Mouse (Mus musculus): ENCODE measurements around the gene Sprr2f. TPM values are rescaled to one million over a fixed set of nuclear protein-coding genes. Genes with fewer than 3 reads are reported as not detected.

Gene Sprr2f
- polyA plus RNA-seq, 2 experiments: not detected

GRCm38 (mm10) chr3:92351843-92352242 is 13.1 kb upstream of the Sprr2f start, which contains the start of gene Sprr2e:
Sprr2e (plus strand) TSS chr3:92352143.
- H3K4me1 ChIP-seq (replicated peaks; ENCODE audit: control insufficient read depth in 2 of 2, insufficient read depth in 2 of 2, low read length in 1 of 2): no peaks in the 10 kb centered on the region
- no peak within 1 kb of the TSS for H3K27ac ChIP-seq
- TF ChIP-seq EP300 (IDR thresholded peaks at IDR 0.05; ENCODE audit: low read depth): no peak
- no peak for TF ChIP-seq CTCF (IDR thresholded peaks at IDR 0.05; ENCODE audit: low read depth)
- H3K4me3 ChIP-seq (ENCODE audit: insufficient read depth in 1 of 2, low read depth in 2 of 2, low read length in 2 of 2): no peak within 1 kb of the TSS
- no peak within 1 kb of the TSS for H3K9ac ChIP-seq (replicated peaks)
- H3K9me3 ChIP-seq (ENCODE audit: control insufficient read depth, low read length): no peaks in the 10 kb centered on the region
- DNase-seq (ENCODE audit: low read depth in 3 of 3, low spot score in 3 of 3) (no peak), ATAC-seq (ENCODE audit: insufficient read depth) (no peak)
- no peaks in the 10 kb centered on the region for H3K27me3 ChIP-seq (ENCODE audit: control insufficient read depth, insufficient read depth, low read length)
- no peak within 1 kb of the TSS for H3K4me2 ChIP-seq (ENCODE audit: low read depth)
- no peaks in the 10 kb centered on the region for H3K36me3 ChIP-seq (replicated peaks; ENCODE audit: control insufficient read depth, insufficient read depth, low read depth)
- WGBS (ENCODE audit: insufficient replicate concordance): 27% methylated on average over 2 of the region's 2 CpGs

DNA sequence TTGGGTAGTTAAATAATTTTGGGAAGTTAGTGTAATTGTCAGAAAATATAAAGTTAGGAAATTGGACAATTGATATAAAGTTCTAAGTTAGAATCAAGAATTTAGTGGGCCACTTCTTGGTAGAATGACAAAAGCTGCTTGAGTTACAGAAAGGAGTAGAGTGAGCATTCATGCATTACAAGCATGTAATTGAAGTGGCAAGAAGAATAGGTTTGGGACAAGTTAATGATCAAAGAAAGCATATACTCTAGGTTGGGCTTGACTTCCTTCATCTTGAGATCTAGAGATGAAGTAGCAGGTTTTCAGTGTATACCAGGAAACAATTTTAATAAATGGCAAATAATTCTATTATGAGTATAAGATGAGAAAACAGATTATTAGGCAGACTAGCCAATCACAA is 3.4 kb upstream of the Sprr2f start:
- Histone ChIP-seq H3K9me3 (ENCODE audit: control insufficient read depth, low read length) (no peaks in the 10 kb centered on the region), H3K4me1 (replicated peaks; ENCODE audit: control insufficient read depth in 2 of 2, insufficient read depth in 2 of 2, low read length in 1 of 2) (no peaks in the 10 kb centered on the region), H3K4me3 (ENCODE audit: insufficient read depth in 1 of 2, low read depth in 2 of 2, low read length in 2 of 2) (no peak overlapping the region), H3K27me3 (ENCODE audit: control insufficient read depth, insufficient read depth, low read length) (no peaks in the 10 kb centered on the region), H3K36me3 (replicated peaks; ENCODE audit: control insufficient read depth, insufficient read depth, low read depth) (no peaks in the 10 kb centered on the region), H3K9ac (replicated peaks) (no peak overlapping the region), H3K27ac (no peak overlapping the region), H3K4me2 (ENCODE audit: low read depth) (no peak overlapping the region)
- ATAC-seq (ENCODE audit: insufficient read depth) (no peak), DNase-seq (ENCODE audit: low read depth in 3 of 3, low spot score in 3 of 3) (no peak)
- no peak for TF ChIP-seq EP300 (IDR thresholded peaks at IDR 0.05; ENCODE audit: low read depth)
- no peak for TF ChIP-seq CTCF (IDR thresholded peaks at IDR 0.05; ENCODE audit: low read depth)

GRCm38 (mm10) chr3:92373613-92374012 is 8.6 kb downstream of the Sprr2f start:
- H3K9ac ChIP-seq (replicated peaks): no peak overlapping the region
- H3K27me3 ChIP-seq (ENCODE audit: control insufficient read depth, insufficient read depth, low read length): no peaks in the 10 kb centered on the region
- H3K36me3 ChIP-seq (replicated peaks; ENCODE audit: control insufficient read depth, insufficient read depth, low read depth): no peaks in the 10 kb centered on the region
- H3K9me3 ChIP-seq (ENCODE audit: control insufficient read depth, low read length): no peaks in the 10 kb centered on the region
- WGBS (ENCODE audit: insufficient replicate concordance): 39% methylated on average over 2 of the region's 2 CpGs
- no peak for ATAC-seq (ENCODE audit: insufficient read depth)
- no peak overlapping the region for H3K4me3 ChIP-seq (ENCODE audit: insufficient read depth in 1 of 2, low read depth in 2 of 2, low read length in 2 of 2)
- no peak overlapping the region for H3K4me2 ChIP-seq (ENCODE audit: low read depth)
- H3K4me1 ChIP-seq (replicated peaks; ENCODE audit: control insufficient read depth in 2 of 2, insufficient read depth in 2 of 2, low read length in 1 of 2): no peaks in the 10 kb centered on the region
- TF ChIP-seq CTCF (IDR thresholded peaks at IDR 0.05; ENCODE audit: low read depth) (no peak), EP300 (IDR thresholded peaks at IDR 0.05; ENCODE audit: low read depth) (no peak)
- H3K27ac ChIP-seq: no peak overlapping the region
- DNase-seq (ENCODE audit: low read depth in 3 of 3, low spot score in 3 of 3): no peak

DNA sequence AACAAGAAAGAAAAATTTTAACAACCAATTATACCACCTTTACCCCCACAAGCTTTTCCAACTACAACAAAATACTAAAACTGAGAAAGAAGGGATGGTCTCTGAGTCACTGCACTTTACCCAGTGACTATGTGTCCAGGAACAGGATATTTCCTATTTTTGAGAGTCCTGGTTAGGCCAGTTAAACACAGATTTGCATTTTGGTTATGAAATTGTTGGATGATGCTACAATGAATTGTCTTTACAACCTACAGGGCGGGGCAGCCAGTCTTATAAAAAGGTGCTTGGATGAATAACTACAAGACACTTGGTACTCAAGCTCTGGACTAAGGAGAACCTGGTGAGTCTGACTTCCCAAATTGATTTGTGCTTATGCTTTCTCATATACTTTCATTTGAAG is 20.4 kb downstream of the Sprr2f start, which contains the start of gene Sprr2h:
Gene Sprr2h, plus strand, starts transcription at position 301 of the 400 bp plus-strand sequence.
- Histone ChIP-seq H3K9ac (replicated peaks) (no peak within 1 kb of the TSS), H3K4me2 (ENCODE audit: low read depth) (no peak within 1 kb of the TSS), H3K9me3 (ENCODE audit: control insufficient read depth, low read length) (no peaks in the 10 kb centered on the region), H3K4me1 (replicated peaks; ENCODE audit: control insufficient read depth in 2 of 2, insufficient read depth in 2 of 2, low read length in 1 of 2) (no peaks in the 10 kb centered on the region), H3K27me3 (ENCODE audit: control insufficient read depth, insufficient read depth, low read length) (no peaks in the 10 kb centered on the region), H3K27ac (no peak within 1 kb of the TSS), H3K4me3 (ENCODE audit: insufficient read depth in 1 of 2, low read depth in 2 of 2, low read length in 2 of 2) (no peak within 1 kb of the TSS), H3K36me3 (replicated peaks; ENCODE audit: control insufficient read depth, insufficient read depth, low read depth) (no peaks in the 10 kb centered on the region)
- WGBS (ENCODE audit: insufficient replicate concordance): 59% methylated on average over 1 of the region's 1 CpGs
- ATAC-seq (ENCODE audit: insufficient read depth) (no peak), DNase-seq (ENCODE audit: low read depth in 3 of 3, low spot score in 3 of 3) (no peak)
- TF ChIP-seq CTCF (IDR thresholded peaks at IDR 0.05; ENCODE audit: low read depth) (no peak), EP300 (IDR thresholded peaks at IDR 0.05; ENCODE audit: low read depth) (no peak)

DNA sequence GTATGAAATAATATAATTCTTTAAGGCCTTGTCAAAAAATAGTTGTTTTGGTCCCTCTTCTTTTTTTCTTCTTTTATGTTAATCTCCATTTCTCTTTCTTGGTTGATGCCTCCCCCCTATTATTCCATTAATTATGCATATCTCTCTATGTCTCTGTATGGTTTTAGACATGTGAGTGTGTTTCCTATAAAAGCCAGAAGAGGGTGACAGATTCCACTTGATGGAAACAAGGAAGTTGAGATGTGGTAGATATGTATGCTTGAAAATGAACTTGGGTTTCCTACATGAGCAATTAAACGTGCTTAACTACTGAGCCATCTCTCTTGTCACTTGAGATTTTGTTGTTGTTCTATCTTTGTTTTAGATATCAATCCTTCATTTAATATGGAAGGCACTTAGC is 29.3 kb downstream of the Sprr2f start:
- DNase-seq (ENCODE audit: low read depth in 3 of 3, low spot score in 3 of 3): no peak
- no peak for ATAC-seq (ENCODE audit: insufficient read depth)
- no peaks in the 10 kb centered on the region for H3K36me3 ChIP-seq (replicated peaks; ENCODE audit: control insufficient read depth, insufficient read depth, low read depth)

More for the DNA sequence above, 29.3 kb downstream of the Sprr2f start:
- H3K9ac ChIP-seq (replicated peaks): no peak overlapping the region
- TF ChIP-seq CTCF (IDR thresholded peaks at IDR 0.05; ENCODE audit: low read depth) (no peak), EP300 (IDR thresholded peaks at IDR 0.05; ENCODE audit: low read depth) (no peak)
- no peaks in the 10 kb centered on the region for H3K9me3 ChIP-seq (ENCODE audit: control insufficient read depth, low read length)
- 21% methylated on average over 1 of the region's 1 CpGs for WGBS (ENCODE audit: insufficient replicate concordance)
- no peaks in the 10 kb centered on the region for H3K27me3 ChIP-seq (ENCODE audit: control insufficient read depth, insufficient read depth, low read length)
- no peak overlapping the region for H3K4me3 ChIP-seq (ENCODE audit: insufficient read depth in 1 of 2, low read depth in 2 of 2, low read length in 2 of 2)
- no peak overlapping the region for H3K4me2 ChIP-seq (ENCODE audit: low read depth)
- H3K27ac ChIP-seq: no peak overlapping the region
- no peaks in the 10 kb centered on the region for H3K4me1 ChIP-seq (replicated peaks; ENCODE audit: control insufficient read depth in 2 of 2, insufficient read depth in 2 of 2, low read length in 1 of 2)
